Mouse (Mus musculus) G1E (cell line): ENCODE data around the gene Trpm8. TPM values are rescaled to one million over a fixed set of nuclear protein-coding genes. Genes with fewer than 3 reads are reported as not detected.

ENCODE experiments used
- ATAC-seq: 2 replicates; pipeline ENCODE4 v1.8.0; 2016; ENCODE audit warnings: mild to moderate bottlenecking; ENCODE audit not compliant: insufficient number of reproducible peaks, poor library complexity, low FRiP score, severe bottlenecking; ENCODE audit errors: extremely low read depth
- DNase-seq: peaks from one replicate; pipeline ENCODE4 v3.0.0; 2012; ENCODE audit warnings: low spot score
- H3K27me3 ChIP-seq: 2 replicates; pipeline ENCODE4 v1.6.1; 2012; ENCODE audit warnings: mild to moderate bottlenecking, low read length, inconsistent platforms; ENCODE audit not compliant: insufficient read depth
- H3K36me3 ChIP-seq: replicated peaks from 2 replicates; pipeline ENCODE3; 2012; ENCODE audit warnings: mild to moderate bottlenecking, inconsistent platforms
- H3K4me1 ChIP-seq: 2 replicates; pipeline ENCODE4 v1.6.1; 2012; ENCODE audit warnings: low read depth, low read length, inconsistent platforms, mixed read lengths; ENCODE audit not compliant: insufficient read depth
- H3K4me3 ChIP-seq: 2 replicates; pipeline ENCODE4 v1.5.1; 2012; ENCODE audit warnings: low read depth, mild to moderate bottlenecking, inconsistent platforms, low read length, moderate library complexity, mixed read lengths
- H3K9me3 ChIP-seq: replicated peaks from 2 replicates; pipeline ENCODE4 v1.6.1; 2012; ENCODE audit warnings: inconsistent platforms
- CTCF ChIP-seq: IDR thresholded peaks from 2 replicates; pipeline ENCODE4 v1.5.1; 2012; ENCODE audit warnings: low read depth, low read length, inconsistent platforms, mixed read lengths
- GATA1 ChIP-seq: IDR thresholded peaks from 2 replicates; pipeline ENCODE4 v1.6.1; 2012; ENCODE audit warnings: borderline replicate concordance, low read length, inconsistent platforms, mixed read lengths
- GATA2 ChIP-seq: IDR thresholded peaks from 2 replicates; pipeline ENCODE4 v1.6.1; 2012; ENCODE audit warnings: low read depth, low read length, inconsistent platforms, borderline replicate concordance
- POLR2AphosphoS5 ChIP-seq: IDR thresholded peaks from 2 replicates; pipeline ENCODE4 v1.6.1; 2012; ENCODE audit warnings: low read depth, low read length, inconsistent platforms; ENCODE audit not compliant: insufficient replicate concordance
- TAL1 ChIP-seq: conservative IDR thresholded peaks from 2 replicates; pipeline ENCODE4 v1.6.1; 2012; ENCODE audit warnings: low read depth, low read length, inconsistent platforms, mixed read lengths
- polyA plus RNA-seq: library from polyadenylated mRNA; stranded (reverse); fragments of >175 nt; gene quantifications from 2 replicates; pipeline ENCODE4 v1.2.3, GENCODE M21; 2012
- total RNA-seq, 2 experiments: library from RNA; stranded (forward) in 1 of 2; stranded (reverse) in 1 of 2; fragments of 200-1000 nt in 1 of 2; fragments of >200 nt in 1 of 2; fragmentation: Nextera tagmentation in 1 of 2; gene quantifications; 2 replicates each; pipeline ENCODE4 v1.2.3; 2014 to 2017

Gene Trpm8
- total and polyA plus RNA-seq, 3 experiments, result not detected

GRCm38 (mm10) chr1:88320821-88321395, 43.4 kb downstream of the Trpm8 start:
- H3K36me3 ChIP-seq, result no peaks in the 10 kb centered on the region
- no peak for TF ChIP-seq GATA2
- TF ChIP-seq POLR2AphosphoS5, result no peak
- no peak for TF ChIP-seq CTCF
- TF ChIP-seq GATA1, result no peak
- TF ChIP-seq TAL1, result no peak
- ATAC-seq (no peak), DNase-seq (no peak)
- H3K27me3 ChIP-seq, result peaks cover 6% of the 10 kb centered on the region; the same call in 1 of the 2 replicates
- no peaks in the 10 kb centered on the region for H3K4me1 ChIP-seq
- no peaks in the 10 kb centered on the region for H3K9me3 ChIP-seq
- no peak overlapping the region for H3K4me3 ChIP-seq

- peaks cover 6% of the 10 kb centered on the region; the same call in 1 of the 2 replicates for H3K27me3 ChIP-seq
- no peak overlapping the region for H3K4me3 ChIP-seq
- no peaks in the 10 kb centered on the region for H3K4me1 ChIP-seq
- no peak for DNase-seq
- no peak for ATAC-seq
- no peaks in the 10 kb centered on the region for H3K36me3 ChIP-seq
- no peaks in the 10 kb centered on the region for H3K9me3 ChIP-seq
- no peak for TF ChIP-seq GATA2
- no peak for TF ChIP-seq TAL1
- TF ChIP-seq GATA1, result no peak
- TF ChIP-seq CTCF, result no peak
- no peak for TF ChIP-seq POLR2AphosphoS5
These were observed 44.7 kb downstream of the Trpm8 start for GRCm38 (mm10) chr1:88322146-88322545.

GRCm38 (mm10) chr1:88323101-88323500, 45.6 kb downstream of the Trpm8 start:
- ATAC-seq (no peak), DNase-seq (no peak)
- TF ChIP-seq CTCF, result no peak
- no peak for TF ChIP-seq GATA1
- no peak overlapping the region for H3K4me3 ChIP-seq
- H3K27me3 ChIP-seq, result peaks cover 6% of the 10 kb centered on the region; the same call in 1 of the 2 replicates
- H3K4me1 ChIP-seq, result no peaks in the 10 kb centered on the region
- no peaks in the 10 kb centered on the region for H3K36me3 ChIP-seq
- H3K9me3 ChIP-seq, result no peaks in the 10 kb centered on the region

DNA sequence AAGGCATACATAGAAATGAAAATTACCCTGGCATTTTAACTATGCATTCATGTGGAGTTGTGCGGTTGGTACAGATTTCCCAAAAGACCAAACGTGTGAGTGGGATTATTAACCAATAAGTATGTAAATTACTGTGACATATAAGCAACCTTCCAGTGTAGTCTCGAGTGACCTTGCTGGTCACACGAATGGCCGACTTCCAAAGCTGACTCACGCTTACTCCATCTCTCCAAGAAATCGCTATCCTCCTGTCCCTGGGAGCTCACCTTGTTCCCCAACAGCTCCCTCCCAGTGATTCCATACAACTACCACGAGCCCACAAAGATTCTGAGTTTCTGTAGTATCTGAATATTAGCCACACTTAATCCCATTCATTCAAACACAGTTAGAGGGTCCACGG, 62.0 kb downstream of the Trpm8 start:
- no peaks in the 10 kb centered on the region for H3K9me3 ChIP-seq
- H3K4me3 ChIP-seq, result no peak overlapping the region
- TF ChIP-seq GATA1, result no peak
- TF ChIP-seq TAL1, result no peak
- no peak for TF ChIP-seq CTCF
- TF ChIP-seq POLR2AphosphoS5, result no peak
- TF ChIP-seq GATA2, result no peak
- 0 out of 2 replicates have a peak, but pooled peaks cover 3% of the 10 kb centered on the region for H3K27me3 ChIP-seq
- no peak for ATAC-seq
- no peak for DNase-seq
- no peaks in the 10 kb centered on the region for H3K4me1 ChIP-seq
- H3K36me3 ChIP-seq, result no peaks in the 10 kb centered on the region

DNA sequence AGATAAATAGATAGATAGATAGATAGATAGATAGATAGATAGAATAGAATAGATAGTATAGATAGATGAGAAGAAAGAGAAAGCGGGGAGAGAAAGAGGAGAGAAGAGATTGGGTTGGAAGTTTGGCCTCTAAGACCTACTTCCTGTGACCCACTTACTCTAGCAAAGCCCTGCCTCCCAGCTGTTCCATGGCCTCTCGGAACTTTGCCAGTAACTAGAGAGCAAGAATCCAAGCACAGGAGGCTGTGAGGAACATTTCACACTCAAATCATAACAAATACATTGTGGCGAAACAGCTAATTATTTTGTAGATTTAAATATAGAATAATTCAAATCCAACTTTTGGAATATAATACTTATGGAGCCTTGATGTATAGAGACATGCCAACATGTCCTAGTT, 65.2 kb downstream of the Trpm8 start:
- Histone ChIP-seq H3K9me3 (no peaks in the 10 kb centered on the region), H3K4me1 (no peaks in the 10 kb centered on the region), H3K27me3 (no peaks in the 10 kb centered on the region), H3K4me3 (no peak overlapping the region), H3K36me3 (no peaks in the 10 kb centered on the region)
- DNase-seq (no peak), ATAC-seq (no peak)
- no peak for TF ChIP-seq POLR2AphosphoS5
- no peak for TF ChIP-seq GATA1
- TF ChIP-seq GATA2, result no peak
- no peak for TF ChIP-seq CTCF
- no peak for TF ChIP-seq TAL1

DNA sequence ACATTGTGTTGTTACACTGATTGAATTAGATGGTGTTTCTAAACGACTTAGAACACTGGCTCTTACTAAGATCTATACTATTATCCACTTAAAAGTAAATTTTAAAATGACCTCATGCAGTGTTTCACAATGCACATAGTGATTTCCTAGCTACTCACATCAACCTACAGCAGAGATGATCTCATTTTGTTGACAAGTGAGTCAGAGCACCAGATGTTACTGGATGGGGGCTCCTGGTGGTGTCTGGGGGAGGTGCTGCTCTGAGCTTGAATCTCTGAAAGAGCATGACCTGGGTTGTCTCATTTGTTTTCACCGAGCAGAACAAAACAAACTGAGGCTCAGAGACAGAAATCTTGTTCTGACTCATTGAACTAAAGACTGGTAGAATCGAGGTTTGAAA, 68.1 kb downstream of the Trpm8 start:
- no peak for TF ChIP-seq TAL1
- TF ChIP-seq CTCF, result no peak
- no peak for TF ChIP-seq POLR2AphosphoS5
- no peak for TF ChIP-seq GATA2
- TF ChIP-seq GATA1, result no peak
- Histone ChIP-seq H3K27me3 (no peaks in the 10 kb centered on the region), H3K4me3 (no peak overlapping the region), H3K36me3 (no peaks in the 10 kb centered on the region), H3K4me1 (no peaks in the 10 kb centered on the region), H3K9me3 (no peaks in the 10 kb centered on the region)
- DNase-seq, result no peak
- ATAC-seq, result no peak
